Mouse (Mus musculus) embryonic facial prominence, embryonic 10.5 days (tissue): Measurements from ENCODE around the gene Chchd6. TPM values are rescaled to one million over a fixed set of nuclear protein-coding genes. Genes with fewer than 3 reads are reported as not detected.

ENCODE experiments used
- DNase-seq: peaks from one replicate; pipeline ENCODE4 v3.0.0-alpha.2; 2017; ENCODE audit warnings: low spot score
- H3K27ac ChIP-seq: fragments of 300-500 bp; sonication (generic); replicated peaks from 2 replicates; pipeline ENCODE4 v1.5.1; 2016; ENCODE audit warnings: mild to moderate bottlenecking
- H3K27me3 ChIP-seq: fragments of 300-500 bp; sonication (generic); replicated peaks from 2 replicates; pipeline ENCODE4 v1.6.1; 2016; ENCODE audit warnings: low read depth, mild to moderate bottlenecking; ENCODE audit not compliant: poor library complexity, severe bottlenecking
- H3K36me3 ChIP-seq: fragments of 300-500 bp; sonication (generic); replicated peaks from 2 replicates; pipeline ENCODE4 v1.6.1; 2016; ENCODE audit warnings: mild to moderate bottlenecking, moderate library complexity
- H3K4me1 ChIP-seq: fragments of 300-500 bp; sonication (generic); 2 replicates; pipeline ENCODE4 v1.6.1; 2016
- H3K4me3 ChIP-seq: fragments of 300-500 bp; sonication (generic); 2 replicates; pipeline ENCODE4 v1.5.1; 2016; ENCODE audit warnings: mild to moderate bottlenecking, moderate library complexity
- H3K9me3 ChIP-seq: fragments of 300-500 bp; sonication (generic); 2 replicates; pipeline ENCODE4 v1.6.1; 2016; ENCODE audit warnings: mild to moderate bottlenecking
- WGBS: fragments of 180-500 bp; shearing (Covaris S2); methylation state at CpG from one replicate; pipeline ENCODE4 v1.1.7; 2016; 5-methylcytosine and 5-hydroxymethylcytosine counted together
- polyA plus RNA-seq: library from polyadenylated mRNA; unstranded; fragments of >200 nt; fragmentation: Nextera tagmentation; extraction: Ambion mirVana; gene quantifications from 2 replicates; pipeline ENCODE4 v1.2.1, GENCODE M21; 2016

The Chchd6 gene
- polyA plus RNA-seq, 1 experiment from 2014 or later, result 66.8 TPM

- peaks cover 31% of the 10 kb centered on the region for H3K4me1 ChIP-seq
- 79% methylated on average over 7 of the region's 7 CpGs for WGBS
- peak overlapping the region; percentile 83 for H3K27ac ChIP-seq
- H3K4me3 ChIP-seq, result no peak overlapping the region
- DNase-seq, result no peak
- no peaks in the 10 kb centered on the region for H3K36me3 ChIP-seq
- no peaks in the 10 kb centered on the region for H3K9me3 ChIP-seq
- no peaks in the 10 kb centered on the region for H3K27me3 ChIP-seq
Observed at GRCm38 (mm10) chr6:89614596-89615372, 19.3 kb upstream of the Chchd6 start.

- Histone ChIP-seq H3K9me3 (no peaks in the 10 kb centered on the region), H3K4me1 (peaks cover 31% of the 10 kb centered on the region), H3K27me3 (no peaks in the 10 kb centered on the region), H3K36me3 (no peaks in the 10 kb centered on the region), H3K27ac (peak overlapping the region; percentile 83), H3K4me3 (no peak overlapping the region)
- 26% methylated on average over 2 of the region's 2 CpGs for WGBS
- no peak for DNase-seq
Observed at GRCm38 (mm10) chr6:89614107-89614471, 18.6 kb upstream of the Chchd6 start.

DNA sequence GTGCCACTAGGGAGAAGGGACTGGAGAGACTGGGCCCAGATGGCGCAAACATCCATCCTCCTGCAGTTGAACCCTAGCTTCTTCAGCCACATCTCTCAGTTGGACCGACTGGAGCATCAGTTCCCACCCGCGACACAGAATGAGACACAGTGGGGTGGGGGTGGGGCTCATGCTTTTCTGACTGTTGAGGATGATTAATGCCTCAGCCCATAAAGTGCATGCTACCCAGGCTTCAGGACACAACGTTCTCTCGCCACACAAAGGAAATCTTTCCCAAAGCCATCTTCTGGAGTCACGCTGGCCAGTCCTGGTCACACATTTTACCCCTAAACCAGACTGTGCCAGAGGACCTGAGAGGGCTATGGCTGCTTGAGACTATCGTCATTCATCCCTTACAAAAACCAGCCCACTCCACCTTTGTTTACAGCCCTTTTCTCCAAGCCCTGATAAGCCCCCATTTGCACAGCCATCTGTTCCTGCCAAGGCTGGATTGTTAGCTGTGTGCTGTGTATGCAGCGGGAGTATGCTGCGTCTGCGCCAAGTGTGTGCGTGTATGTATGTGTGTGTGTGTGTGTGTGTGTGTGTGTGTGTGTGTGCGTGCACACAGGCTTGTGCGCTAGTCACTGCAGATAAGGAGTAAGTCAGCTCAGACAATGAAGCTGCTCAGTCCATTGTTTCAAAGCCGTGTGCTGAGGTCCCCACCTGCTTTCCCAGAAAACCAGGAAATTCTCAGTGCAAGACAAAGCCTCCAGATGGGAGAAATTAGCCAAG, 18.1 kb upstream of the Chchd6 start:
- no peaks in the 10 kb centered on the region for H3K27me3 ChIP-seq
- H3K9me3 ChIP-seq, result no peaks in the 10 kb centered on the region
- peaks cover 31% of the 10 kb centered on the region for H3K4me1 ChIP-seq
- H3K27ac ChIP-seq, result peak overlapping the region; percentile 83
- H3K4me3 ChIP-seq, result no peak overlapping the region
- H3K36me3 ChIP-seq, result no peaks in the 10 kb centered on the region
- WGBS, result 67% methylated on average over 15 of the region's 15 CpGs
- peak; percentile 48 for DNase-seq

GRCm38 (mm10) chr6:89607999-89608398, 12.5 kb upstream of the Chchd6 start:
- DNase-seq, result no peak
- WGBS, result 43% methylated on average over 4 of the region's 4 CpGs
- H3K36me3 ChIP-seq, result no peaks in the 10 kb centered on the region
- peaks cover 3% of the 10 kb centered on the region; the same call in 1 of the 2 replicates for H3K4me1 ChIP-seq
- no peaks in the 10 kb centered on the region for H3K9me3 ChIP-seq
- no peak overlapping the region for H3K4me3 ChIP-seq
- no peaks in the 10 kb centered on the region for H3K27me3 ChIP-seq
- H3K27ac ChIP-seq, result no peak overlapping the region

- Histone ChIP-seq H3K9me3 (no peaks in the 10 kb centered on the region), H3K36me3 (no peaks in the 10 kb centered on the region), H3K4me1 (no peaks in the 10 kb centered on the region), H3K27me3 (no peaks in the 10 kb centered on the region), H3K27ac (no peak overlapping the region), H3K4me3 (no peak overlapping the region)
- no peak for DNase-seq
- whole genome bisulfite sequencing, result 78% methylated on average over 3 of the region's 3 CpGs
Observed at GRCm38 (mm10) chr6:89606096-89606495, 10.6 kb upstream of the Chchd6 start.

DNA sequence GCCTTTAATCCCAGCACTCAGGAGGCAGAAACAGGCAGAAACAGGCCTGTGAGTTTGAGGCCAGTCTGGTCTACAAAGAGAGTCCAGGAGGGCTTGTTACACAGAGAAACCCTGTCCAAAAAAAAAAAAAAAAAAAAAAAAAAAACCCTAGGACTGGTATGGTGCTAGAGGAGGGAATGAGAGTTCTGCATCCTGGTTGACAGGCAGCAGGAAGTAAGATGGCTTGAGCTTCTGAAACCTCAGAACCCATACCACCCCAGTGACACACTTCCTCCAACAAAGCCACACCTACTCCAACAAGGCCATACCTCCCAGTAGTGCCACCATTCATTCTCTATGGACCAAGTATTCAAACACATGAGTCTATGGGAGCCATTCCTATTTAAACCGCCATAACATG, 1.1 kb upstream of the Chchd6 start:
- no peak for DNase-seq
- 92% methylated on average over 1 of the region's 1 CpGs for WGBS
- H3K27me3 ChIP-seq, result no peaks in the 10 kb centered on the region
- no peaks in the 10 kb centered on the region for H3K36me3 ChIP-seq
- no peak overlapping the region for H3K27ac ChIP-seq
- H3K9me3 ChIP-seq, result peaks cover 6% of the 10 kb centered on the region; the same call in 1 of the 2 replicates
- H3K4me1 ChIP-seq, result peaks cover 5% of the 10 kb centered on the region
- H3K4me3 ChIP-seq, result no peak overlapping the region

GRCm38 (mm10) chr6:89595777-89596146, 310 bp upstream of the Chchd6 start:
- 28% methylated on average over 5 of the region's 5 CpGs for WGBS
- Histone ChIP-seq H3K4me3 (peak overlapping the region; percentile 84), H3K9me3 (peaks cover 6% of the 10 kb centered on the region; the same call in 1 of the 2 replicates), H3K4me1 (peaks cover 5% of the 10 kb centered on the region), H3K27ac (no peak overlapping the region), H3K27me3 (no peaks in the 10 kb centered on the region), H3K36me3 (no peaks in the 10 kb centered on the region)
- no peak for DNase-seq

- no peak overlapping the region for H3K4me3 ChIP-seq
- H3K27me3 ChIP-seq, result no peaks in the 10 kb centered on the region
- DNase-seq, result no peak
- H3K4me1 ChIP-seq, result peaks cover 9% of the 10 kb centered on the region
- 86% methylated on average over 3 of the region's 3 CpGs for WGBS
- no peaks in the 10 kb centered on the region for H3K9me3 ChIP-seq
- H3K36me3 ChIP-seq, result no peaks in the 10 kb centered on the region
- H3K27ac ChIP-seq, result no peak overlapping the region
Observed at GRCm38 (mm10) chr6:89592016-89592415, 3.4 kb downstream of the Chchd6 start.

- no peak for DNase-seq
- H3K27me3 ChIP-seq, result no peaks in the 10 kb centered on the region
- H3K4me3 ChIP-seq, result no peak overlapping the region
- H3K27ac ChIP-seq, result no peak overlapping the region
- H3K9me3 ChIP-seq, result no peaks in the 10 kb centered on the region
- H3K36me3 ChIP-seq, result no peaks in the 10 kb centered on the region
- WGBS, result 85% methylated on average over 3 of the region's 3 CpGs
- H3K4me1 ChIP-seq, result peaks cover 10% of the 10 kb centered on the region
Observed at GRCm38 (mm10) chr6:89591531-89591930, 3.9 kb downstream of the Chchd6 start.

GRCm38 (mm10) chr6:89585696-89586095, 9.8 kb downstream of the Chchd6 start:
- Histone ChIP-seq H3K36me3 (no peaks in the 10 kb centered on the region), H3K9me3 (no peaks in the 10 kb centered on the region), H3K27me3 (no peaks in the 10 kb centered on the region), H3K4me1 (peaks cover 20% of the 10 kb centered on the region), H3K27ac (no peak overlapping the region; the same call in 1 of the 2 replicates), H3K4me3 (no peak overlapping the region)
- no peak for DNase-seq

DNA sequence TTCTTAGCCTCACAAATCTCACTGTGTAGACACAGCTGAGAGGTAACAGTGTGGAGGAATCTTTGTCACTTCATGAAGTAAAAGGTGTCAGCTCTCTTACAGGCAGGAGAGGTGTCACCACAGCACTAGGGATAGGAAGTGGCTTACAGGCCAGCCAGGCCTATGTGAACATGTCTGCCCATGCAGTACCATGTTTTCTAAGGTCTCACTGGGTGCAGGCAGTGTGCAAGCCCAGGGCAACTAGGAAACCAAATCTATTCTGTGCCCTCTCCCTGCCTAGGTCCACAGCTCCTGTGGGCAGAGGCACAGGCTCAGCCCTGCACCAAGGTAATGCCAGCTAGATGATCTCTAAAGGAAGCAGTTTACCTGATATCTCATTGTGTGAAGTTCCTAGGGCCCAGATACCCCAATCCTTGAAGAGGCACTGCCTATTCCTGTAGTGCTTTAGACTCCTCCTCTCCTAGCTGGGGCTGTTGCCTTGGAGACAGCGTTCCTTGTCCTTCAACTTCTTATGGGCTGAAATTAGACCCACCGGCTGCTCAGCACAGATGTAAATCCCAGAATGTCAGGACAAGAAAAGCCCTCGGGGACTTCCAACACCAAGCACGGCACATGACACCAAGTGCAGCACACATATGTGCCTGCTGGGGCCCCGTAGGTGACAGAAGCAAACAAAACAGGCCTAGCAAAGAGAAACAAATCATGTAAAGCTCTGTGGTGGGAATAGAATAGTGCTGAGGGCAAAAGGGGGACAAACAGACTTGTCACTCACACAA, 10.6 kb downstream of the Chchd6 start:
- 28% methylated on average over 5 of the region's 5 CpGs for WGBS
- Histone ChIP-seq H3K27ac (peak overlapping the region; percentile 48), H3K4me3 (no peak overlapping the region), H3K9me3 (no peaks in the 10 kb centered on the region), H3K36me3 (no peaks in the 10 kb centered on the region), H3K4me1 (peaks cover 20% of the 10 kb centered on the region), H3K27me3 (no peaks in the 10 kb centered on the region)
- peak; percentile 64 for DNase-seq

GRCm38 (mm10) chr6:89583170-89583569, 12.3 kb downstream of the Chchd6 start:
- no peaks in the 10 kb centered on the region for H3K9me3 ChIP-seq
- H3K27me3 ChIP-seq, result no peaks in the 10 kb centered on the region
- peaks cover 20% of the 10 kb centered on the region for H3K4me1 ChIP-seq
- 92% methylated on average over 3 of the region's 3 CpGs for WGBS
- H3K27ac ChIP-seq, result no peak overlapping the region
- no peaks in the 10 kb centered on the region for H3K36me3 ChIP-seq
- H3K4me3 ChIP-seq, result no peak overlapping the region
- no peak for DNase-seq
